Mouse (Mus musculus): ENCODE results near the gene Gbx1.

Gbx1 gene

GRCm38 (mm10) chr5:24477909-24478308, 49.1 kb downstream of the Gbx1 start:
- no peak for DNase-seq (ENCODE audit: low read depth, low spot score)

DNA sequence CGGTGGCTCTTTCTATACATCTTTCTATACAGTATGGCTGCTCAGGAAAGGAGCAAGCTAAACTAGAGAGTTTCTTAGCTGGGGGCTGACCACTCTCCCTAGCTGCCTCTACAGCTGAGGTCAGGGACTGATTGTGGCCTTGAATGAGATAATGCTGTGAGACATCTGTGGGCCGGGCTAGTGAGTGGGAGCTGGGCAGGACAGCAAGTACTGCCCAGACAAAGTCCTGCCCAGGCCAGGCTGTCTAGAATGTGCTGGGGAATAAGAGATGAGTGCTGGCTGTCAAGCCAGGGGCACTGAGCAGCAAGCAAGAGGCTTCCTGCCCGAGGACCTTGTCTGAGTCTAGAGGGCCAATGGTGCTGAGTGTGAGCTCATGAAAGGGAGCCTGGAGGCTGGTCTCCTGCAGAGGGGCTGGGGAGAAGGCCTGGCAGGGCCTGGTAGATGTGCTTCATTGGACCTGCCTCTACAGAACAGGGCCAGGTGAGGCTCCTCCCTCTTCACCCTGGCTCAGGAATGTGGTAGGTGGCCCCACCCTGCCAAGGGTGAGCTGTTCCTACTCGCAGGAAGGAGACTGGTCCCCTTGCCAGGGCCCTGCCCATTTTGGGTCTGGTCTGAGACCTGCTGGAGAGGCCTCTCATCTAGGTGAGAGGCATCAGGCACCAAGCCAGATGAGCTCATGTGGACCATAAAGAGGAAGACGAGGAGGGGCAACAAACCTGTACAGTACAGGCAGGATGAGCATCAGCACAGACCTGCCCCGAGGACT, 51.3 kb downstream of the Gbx1 start:
- DNase-seq (ENCODE audit: low read depth, low spot score), result no peak

DNA sequence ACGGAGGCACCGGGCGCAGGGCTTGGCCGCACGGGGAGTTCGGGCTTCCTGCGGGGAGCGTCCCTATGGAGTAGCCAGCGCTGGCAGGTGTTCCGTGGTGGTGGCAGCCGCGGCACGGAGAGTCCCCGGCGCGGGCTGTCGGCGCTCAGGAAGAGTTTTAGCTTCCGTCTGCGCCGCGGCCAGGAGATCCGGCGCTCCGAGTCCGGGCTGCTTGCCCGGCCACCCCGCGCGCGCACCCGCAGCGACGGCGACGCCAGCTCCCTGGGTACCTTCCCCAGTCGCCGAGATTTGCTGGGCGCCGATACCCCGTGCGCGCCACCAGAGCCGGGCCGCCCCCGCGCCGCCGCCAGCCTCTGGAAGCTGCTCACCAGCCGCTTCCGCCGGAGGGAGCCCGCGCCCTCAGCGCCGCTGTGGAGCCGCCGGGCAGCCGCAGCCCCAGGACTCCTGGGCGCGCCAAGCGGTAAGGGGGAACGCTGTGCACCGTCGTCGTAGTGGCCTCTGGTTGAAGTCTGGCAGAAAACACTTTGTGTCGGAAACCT, 52.2 kb downstream of the Gbx1 start:
- DNase-seq (ENCODE audit: low read depth, low spot score), result no peak

- no peak for DNase-seq (ENCODE audit: low read depth, low spot score)
Observed at GRCm38 (mm10) chr5:24474025-24474722, 52.8 kb downstream of the Gbx1 start.

GRCm38 (mm10) chr5:24472884-24473619, 54.0 kb downstream of the Gbx1 start:
- no peak for DNase-seq (ENCODE audit: low read depth, low spot score)

- DNase-seq (ENCODE audit: low read depth, low spot score), result peak; percentile 80
Observed at GRCm38 (mm10) chr5:24470600-24470999, 56.4 kb downstream of the Gbx1 start.

DNA sequence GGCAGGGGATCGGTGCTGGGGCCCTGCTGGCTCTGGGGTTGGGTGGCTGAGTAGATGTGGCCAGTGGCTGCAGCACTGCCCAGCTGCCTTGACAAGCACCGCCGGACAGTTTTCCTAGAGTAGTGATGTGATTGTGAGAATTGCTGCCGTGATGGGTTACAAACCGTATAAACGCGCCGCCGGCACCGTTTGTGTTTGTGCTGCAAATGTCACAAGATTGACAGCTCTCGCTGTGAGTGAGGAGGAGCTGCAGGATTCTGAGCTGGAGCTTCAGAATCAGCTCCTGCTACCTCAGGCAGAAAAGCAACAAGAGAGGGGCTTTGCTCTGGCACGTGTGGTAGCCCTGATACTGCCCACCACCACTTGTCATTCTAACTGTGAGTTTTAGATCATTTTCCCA, 60.2 kb downstream of the Gbx1 start:
- no peak for DNase-seq (ENCODE audit: low read depth, low spot score)

DNA sequence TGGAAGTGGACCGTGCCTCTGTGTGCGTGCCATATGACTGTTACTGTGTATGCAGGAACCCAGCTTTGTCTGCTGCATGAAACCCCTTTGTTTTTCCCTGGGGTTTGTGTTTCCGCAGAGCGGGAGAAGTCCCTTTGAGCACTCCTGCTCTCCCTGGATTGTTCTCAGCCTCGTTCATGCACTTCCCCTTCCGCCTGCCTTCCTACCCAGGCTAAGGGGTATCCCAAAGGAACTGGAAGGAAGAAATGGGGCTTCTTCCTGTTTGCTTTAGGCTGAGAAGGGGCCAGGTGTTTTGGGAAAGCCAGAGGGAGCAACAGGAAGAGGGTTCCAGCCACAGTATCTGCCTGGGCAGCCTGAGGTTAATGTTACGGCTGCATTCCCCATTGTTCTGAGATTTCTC, 71.4 kb downstream of the Gbx1 start:
- no peak for DNase-seq (ENCODE audit: low read depth, low spot score)

- DNase-seq (ENCODE audit: low read depth, low spot score), result no peak
Observed at GRCm38 (mm10) chr5:24455076-24455475, 71.9 kb downstream of the Gbx1 start.

- DNase-seq (ENCODE audit: low read depth, low spot score), result no peak
Observed at GRCm38 (mm10) chr5:24453985-24454303, 73.1 kb downstream of the Gbx1 start.

DNA sequence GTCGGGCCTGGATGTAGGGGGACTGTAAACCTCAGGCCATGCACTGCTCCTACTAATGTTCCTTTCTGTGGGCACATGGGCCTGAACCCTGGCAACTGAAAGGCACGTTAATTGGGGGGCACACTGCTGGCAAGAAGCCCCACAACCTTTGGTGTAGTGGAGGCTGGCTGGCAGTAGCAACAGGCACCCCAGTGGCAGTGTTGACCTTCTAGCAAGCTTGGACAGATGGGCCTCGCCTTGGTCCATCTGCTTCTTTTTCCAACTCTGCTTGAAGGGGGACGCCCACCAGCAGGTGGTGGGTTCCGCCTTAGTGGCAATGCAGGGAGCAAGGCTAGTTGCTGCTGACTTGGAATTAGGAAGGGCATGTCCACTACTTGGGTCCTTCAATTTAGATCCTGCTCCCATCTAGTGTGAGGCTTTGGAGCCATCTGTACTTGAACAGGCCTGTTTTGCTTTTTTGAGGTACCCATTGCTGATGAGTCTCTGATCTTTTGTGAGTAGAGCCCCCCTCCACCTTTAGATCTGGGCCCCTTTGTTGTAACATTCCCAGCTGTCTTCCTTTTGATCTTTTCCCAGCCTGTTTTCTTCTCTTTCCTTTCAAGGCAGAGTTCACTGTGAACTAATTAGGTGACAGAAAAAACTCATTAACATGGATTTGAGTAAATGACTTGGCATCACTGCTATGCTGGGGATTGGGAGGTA, 73.6 kb downstream of the Gbx1 start:
- peak; percentile 44 for DNase-seq (ENCODE audit: low read depth, low spot score)
